Mouse (Mus musculus): ENCODE measurements around the gene Nmrk2. TPM values are rescaled to one million over a fixed set of nuclear protein-coding genes. Genes with fewer than 3 reads are reported as not detected.

Gene Nmrk2
- polyA plus RNA-seq, 1 experiment from 2014 or later = 0.41 TPM

GRCm38 (mm10) chr10:81204137-81204536 is 2.3 kb upstream of the Nmrk2 start:
- Histone ChIP-seq H3K4me1 (0 out of 2 replicates have a peak, but pooled peaks cover 2% of the 10 kb centered on the region), H3K4me3 (no peak overlapping the region), H3K27ac (no peak overlapping the region), H3K4me2 (no peak overlapping the region), H3K27me3 (peaks cover 14% of the 10 kb centered on the region), H3K9ac (no peak overlapping the region), H3K9me3 (no peaks in the 10 kb centered on the region), H3K36me3 (no peaks in the 10 kb centered on the region)
- no peak for ATAC-seq (ENCODE audit: insufficient number of reproducible peaks, low FRiP score, low TSS enrichment, low read depth)
- 70% methylated on average over 4 of the region's 4 CpGs for WGBS

GRCm38 (mm10) chr10:81202978-81203720 is 1.3 kb upstream of the Nmrk2 start:
- Histone ChIP-seq H3K4me1 (0 out of 2 replicates have a peak, but pooled peaks cover 2% of the 10 kb centered on the region), H3K4me3 (no peak overlapping the region), H3K9ac (no peak overlapping the region), H3K9me3 (no peaks in the 10 kb centered on the region), H3K36me3 (no peaks in the 10 kb centered on the region), H3K27ac (no peak overlapping the region), H3K4me2 (no peak overlapping the region), H3K27me3 (peaks cover 17% of the 10 kb centered on the region)
- peak; percentile 4; the same call in 1 of the 2 replicates for ATAC-seq (ENCODE audit: insufficient number of reproducible peaks, low FRiP score, low TSS enrichment, low read depth)
- 64% methylated on average over 8 of the region's 8 CpGs for WGBS

GRCm38 (mm10) chr10:81200605-81201287 is 1.1 kb downstream of the Nmrk2 start:
- no peak for ATAC-seq (ENCODE audit: insufficient number of reproducible peaks, low FRiP score, low TSS enrichment, low read depth)
- H3K4me3 ChIP-seq = no peak overlapping the region
- H3K36me3 ChIP-seq = no peaks in the 10 kb centered on the region
- no peak overlapping the region for H3K4me2 ChIP-seq
- H3K4me1 ChIP-seq = 0 out of 2 replicates have a peak, but pooled peaks cover 2% of the 10 kb centered on the region
- H3K9ac ChIP-seq = no peak overlapping the region
- no peaks in the 10 kb centered on the region for H3K9me3 ChIP-seq
- peaks cover 33% of the 10 kb centered on the region for H3K27me3 ChIP-seq
- 73% methylated on average over 20 of the region's 20 CpGs for WGBS
- no peak overlapping the region for H3K27ac ChIP-seq

GRCm38 (mm10) chr10:81200141-81200540 is 1.7 kb downstream of the Nmrk2 start:
- Histone ChIP-seq H3K9ac (no peak overlapping the region), H3K27ac (no peak overlapping the region), H3K9me3 (no peaks in the 10 kb centered on the region), H3K36me3 (no peaks in the 10 kb centered on the region), H3K27me3 (peaks cover 39% of the 10 kb centered on the region), H3K4me3 (no peak overlapping the region), H3K4me2 (no peak overlapping the region), H3K4me1 (0 out of 2 replicates have a peak, but pooled peaks cover 2% of the 10 kb centered on the region)
- WGBS = 83% methylated on average over 13 of the region's 13 CpGs
- ATAC-seq (ENCODE audit: insufficient number of reproducible peaks, low FRiP score, low TSS enrichment, low read depth) = no peak

GRCm38 (mm10) chr10:81198990-81199389 is 2.9 kb downstream of the Nmrk2 start:
- Histone ChIP-seq H3K27ac (no peak overlapping the region), H3K27me3 (peaks cover 51% of the 10 kb centered on the region), H3K4me1 (peaks cover 10% of the 10 kb centered on the region), H3K36me3 (no peaks in the 10 kb centered on the region), H3K4me2 (no peak overlapping the region), H3K4me3 (no peak overlapping the region), H3K9me3 (no peaks in the 10 kb centered on the region), H3K9ac (no peak overlapping the region)
- WGBS = 85% methylated on average over 6 of the region's 6 CpGs
- no peak for ATAC-seq (ENCODE audit: insufficient number of reproducible peaks, low FRiP score, low TSS enrichment, low read depth)

- no peak overlapping the region for H3K27ac ChIP-seq
- no peaks in the 10 kb centered on the region for H3K36me3 ChIP-seq
- H3K9ac ChIP-seq = no peak overlapping the region
- 1% methylated on average over 9 of the region's 9 CpGs for WGBS
- peaks cover 56% of the 10 kb centered on the region for H3K27me3 ChIP-seq
- H3K4me3 ChIP-seq = no peak overlapping the region
- H3K4me1 ChIP-seq = peaks cover 14% of the 10 kb centered on the region
- no peaks in the 10 kb centered on the region for H3K9me3 ChIP-seq
- no peak overlapping the region for H3K4me2 ChIP-seq
- no peak for ATAC-seq (ENCODE audit: insufficient number of reproducible peaks, low FRiP score, low TSS enrichment, low read depth)
Observed at GRCm38 (mm10) chr10:81198230-81198629, 3.6 kb downstream of the Nmrk2 start.

- no peaks in the 10 kb centered on the region for H3K36me3 ChIP-seq
- no peak overlapping the region for H3K27ac ChIP-seq
- H3K27me3 ChIP-seq = peaks cover 59% of the 10 kb centered on the region
- peaks cover 20% of the 10 kb centered on the region for H3K4me1 ChIP-seq
- 57% methylated on average over 6 of the region's 6 CpGs for WGBS
- H3K4me2 ChIP-seq = no peak overlapping the region
- no peak for ATAC-seq (ENCODE audit: insufficient number of reproducible peaks, low FRiP score, low TSS enrichment, low read depth)
- no peak overlapping the region for H3K9ac ChIP-seq
- H3K9me3 ChIP-seq = no peaks in the 10 kb centered on the region
- no peak overlapping the region for H3K4me3 ChIP-seq
Observed at GRCm38 (mm10) chr10:81197305-81197704, 4.5 kb downstream of the Nmrk2 start.

GRCm38 (mm10) chr10:81196470-81197065 is 5.3 kb downstream of the Nmrk2 start:
- Histone ChIP-seq H3K9me3 (no peaks in the 10 kb centered on the region), H3K4me2 (no peak overlapping the region), H3K4me1 (peaks cover 24% of the 10 kb centered on the region), H3K27me3 (peaks cover 59% of the 10 kb centered on the region), H3K36me3 (no peaks in the 10 kb centered on the region; the same call in 1 of the 2 replicates), H3K9ac (no peak overlapping the region), H3K27ac (no peak overlapping the region), H3K4me3 (no peak overlapping the region)
- WGBS = 61% methylated on average over 11 of the region's 11 CpGs
- no peak for ATAC-seq (ENCODE audit: insufficient number of reproducible peaks, low FRiP score, low TSS enrichment, low read depth)

- ATAC-seq (ENCODE audit: insufficient number of reproducible peaks, low FRiP score, low TSS enrichment, low read depth) = no peak
- no peak overlapping the region for H3K4me2 ChIP-seq
Observed at GRCm38 (mm10) chr10:81195300-81195699, 6.6 kb downstream of the Nmrk2 start.

GRCm38 (mm10) chr10:81193991-81194774 is 7.7 kb downstream of the Nmrk2 start:
- Histone ChIP-seq H3K4me3 (peak overlapping the region; percentile 0; the same call in 1 of the 2 replicates), H3K4me2 (no peak overlapping the region), H3K9me3 (no peaks in the 10 kb centered on the region), H3K4me1 (peaks cover 33% of the 10 kb centered on the region), H3K36me3 (peaks cover 20% of the 10 kb centered on the region), H3K27ac (no peak overlapping the region), H3K9ac (no peak overlapping the region), H3K27me3 (peaks cover 49% of the 10 kb centered on the region)
- ATAC-seq (ENCODE audit: insufficient number of reproducible peaks, low FRiP score, low TSS enrichment, low read depth) = no peak
- 12% methylated on average over 37 of the region's 37 CpGs for WGBS

More at GRCm38 (mm10) chr10:81195300-81195699, 6.6 kb downstream of the Nmrk2 start:
- Histone ChIP-seq H3K9ac (no peak overlapping the region), H3K27ac (no peak overlapping the region), H3K27me3 (peaks cover 58% of the 10 kb centered on the region), H3K4me1 (peaks cover 33% of the 10 kb centered on the region), H3K36me3 (peaks cover 12% of the 10 kb centered on the region), H3K4me3 (no peak overlapping the region; the same call in 1 of the 2 replicates), H3K9me3 (no peaks in the 10 kb centered on the region)
- 59% methylated on average over 4 of the region's 4 CpGs for WGBS

- Histone ChIP-seq H3K36me3 (peaks cover 27% of the 10 kb centered on the region), H3K4me1 (peaks cover 33% of the 10 kb centered on the region), H3K27me3 (peaks cover 45% of the 10 kb centered on the region), H3K4me3 (peak overlapping the region; percentile 65), H3K9ac (peak overlapping the region; percentile 79), H3K27ac (peak overlapping the region; percentile 95), H3K4me2 (peak overlapping the region; percentile 97), H3K9me3 (no peaks in the 10 kb centered on the region)
- 4% methylated on average over 19 of the region's 19 CpGs for WGBS
- no peak for ATAC-seq (ENCODE audit: insufficient number of reproducible peaks, low FRiP score, low TSS enrichment, low read depth)
Observed at GRCm38 (mm10) chr10:81192968-81193501, 8.8 kb downstream of the Nmrk2 start.
